Mouse (Mus musculus) retina, embryonic 14.5 days (tissue): ENCODE results near the gene Kcnk3.

Source experiments
- DNase-seq: peaks from one replicate; pipeline ENCODE4 v3.0.0-alpha.2; 2015; ENCODE audit warnings: low spot score

Kcnk3 gene

GRCm38 (mm10) chr5:30674001-30674400 is 86.0 kb downstream of the Kcnk3 start:
- no peak for DNase-seq
